ENCODE assay signal across 8 mouse cellular contexts in genomic region chr9:21786906-21787305, GRCm38 (mm10). TPM values are rescaled to one million over a fixed set of nuclear protein-coding genes. Genes with fewer than 3 reads are reported as not detected.
A peak's percentile ranks its signal among the peaks of the same experiment; 100 is the strongest.
DNase-seq lines count a peak whose midpoint lies in the region; ATAC-seq and TF ChIP-seq lines count a peak whose summit lies in the region.

No protein-coding gene starts in this region.

- TF ChIP-seq POLR2A in limb, embryonic 14.5 days (IDR thresholded peaks at IDR 0.05; ENCODE audit: borderline replicate concordance, extremely low read depth, insufficient read depth, insufficient read length): no peak

- no peak overlapping the region for H3K4me2 ChIP-seq in forebrain, postnatal 0 days (ENCODE audit: low read depth)
- no peak overlapping the region for H3K4me2 ChIP-seq in intestine, embryonic 14.5 days (ENCODE audit: low read length)
- no peak overlapping the region for H3K4me2 ChIP-seq in limb, embryonic 14.5 days (replicated peaks; ENCODE audit: low read depth, low read length, severe bottlenecking)

- no peaks in the 10 kb centered on the region for H3K4me1 ChIP-seq in forebrain, postnatal 0 days (ENCODE audit: insufficient read depth)
- H3K4me1 ChIP-seq in intestine, embryonic 14.5 days (replicated peaks; ENCODE audit: control insufficient read depth, insufficient read depth, low read length): peaks cover 8% of the 10 kb centered on the region
- peaks cover 8% of the 10 kb centered on the region; the same call in 1 of the 2 replicates for H3K4me1 ChIP-seq in limb, embryonic 14.5 days (ENCODE audit: control insufficient read depth, insufficient read depth, low read length)

- no peaks in the 10 kb centered on the region for H3K9me3 ChIP-seq in forebrain, postnatal 0 days (ENCODE audit: low read length)
- no peaks in the 10 kb centered on the region for H3K9me3 ChIP-seq in intestine, embryonic 14.5 days (ENCODE audit: control insufficient read depth, low read length)
- no peaks in the 10 kb centered on the region for H3K9me3 ChIP-seq in limb, embryonic 14.5 days (ENCODE audit: control insufficient read depth, low read length)

- no peak overlapping the region for H3K9ac ChIP-seq in forebrain, postnatal 0 days
- no peak overlapping the region for H3K9ac ChIP-seq in intestine, embryonic 14.5 days (ENCODE audit: low read length)
- no peak overlapping the region for H3K9ac ChIP-seq in limb, embryonic 14.5 days (ENCODE audit: low read depth, low read length, severe bottlenecking)

- ATAC-seq in forebrain, postnatal 0 days: peak; percentile 86
- ATAC-seq in intestine, embryonic 14.5 days (replicated peaks; ENCODE audit: low FRiP score, low TSS enrichment, low read depth): peak; percentile 61; the same call in 1 of the 2 replicates
- peak; percentile 47; the same call in 1 of the 2 replicates for ATAC-seq in limb, embryonic 14.5 days (ENCODE audit: low FRiP score, low read depth)

- H3K27me3 ChIP-seq in forebrain, postnatal 0 days (ENCODE audit: insufficient read depth, low read length): no peaks in the 10 kb centered on the region
- H3K27me3 ChIP-seq in intestine, embryonic 14.5 days (replicated peaks; ENCODE audit: control insufficient read depth, insufficient read depth, low read length): no peaks in the 10 kb centered on the region
- no peaks in the 10 kb centered on the region for H3K27me3 ChIP-seq in limb, embryonic 14.5 days (ENCODE audit: control insufficient read depth, insufficient read depth, low read length)

- H3K36me3 ChIP-seq in forebrain, postnatal 0 days (ENCODE audit: insufficient read depth): no peaks in the 10 kb centered on the region
- H3K36me3 ChIP-seq in intestine, embryonic 14.5 days (ENCODE audit: control insufficient read depth, insufficient read depth, low read length): peaks cover 71% of the 10 kb centered on the region
- H3K36me3 ChIP-seq in limb, embryonic 14.5 days (ENCODE audit: control insufficient read depth, insufficient read depth, low read length): peaks cover 86% of the 10 kb centered on the region

- no peak overlapping the region for H3K4me3 ChIP-seq in forebrain, postnatal 0 days (ENCODE audit: low read depth, low read length)
- H3K4me3 ChIP-seq in intestine, embryonic 14.5 days (ENCODE audit: low read depth, low read length): no peak overlapping the region
- H3K4me3 ChIP-seq in limb, embryonic 14.5 days (replicated peaks; ENCODE audit: low read length): no peak overlapping the region

- DNase-seq in urinary bladder, adult 2 months (ENCODE audit: low spot score): peak; percentile 45
- no peak for DNase-seq in urinary bladder, postnatal 10 days (ENCODE audit: low spot score)
- peak; percentile 76 to 78 for DNase-seq in cerebellum, adult 18-20 months
- peak; percentile 63 for DNase-seq in forebrain, postnatal 0 days
- DNase-seq in intestine, embryonic 14.5 days (ENCODE audit: low spot score): peak; percentile 78
- DNase-seq in limb, embryonic 14.5 days (ENCODE audit: low spot score): no peak
- peak; percentile 70 for DNase-seq in neural tube, embryonic 10.5 days (ENCODE audit: extremely low spot score, low spot score)
- peak; percentile 86 for DNase-seq in thymus, postnatal 4 days

- 8% methylated on average over 6 of the region's 6 CpGs for WGBS in forebrain, postnatal 0 days
- WGBS in intestine, embryonic 14.5 days: 13% methylated on average over 6 of the region's 6 CpGs
- 11% methylated on average over 6 of the region's 6 CpGs for WGBS in limb, embryonic 14.5 days

- H3K27ac ChIP-seq in forebrain, postnatal 0 days (ENCODE audit: low read depth, low read length): no peak overlapping the region
- no peak overlapping the region for H3K27ac ChIP-seq in intestine, embryonic 14.5 days (ENCODE audit: low read depth)
- 0 out of 2 replicates have a peak overlapping the region, but pooled peaks have one; percentile 33 for H3K27ac ChIP-seq in limb, embryonic 14.5 days (replicated peaks; ENCODE audit: low read depth, low read length)

- TF ChIP-seq CTCF in forebrain, postnatal 0 days (IDR thresholded peaks at IDR 0.05; ENCODE audit: low read depth): peak; percentile 74

RNA-seq across cellular contexts. Expression of gene Kank2, which starts 11.6 kb away (rescaled TPM):
- 44.6 and 77.0 TPM in 2 replicates for polyA plus RNA-seq in urinary bladder, adult 2 months (2012; rRNA removed)
- 8.5 and 12.4 TPM in 2 replicates for total RNA-seq in forebrain, postnatal 0 days (2014; rRNA removed)
- polyA plus RNA-seq in forebrain, postnatal 0 days (2015; fragmentation: Nextera tagmentation; extraction: Ambion mirVana): 2.2 and 2.3 TPM in 2 replicates
- 9.5 and 9.6 TPM in 2 replicates for polyA plus RNA-seq in intestine, embryonic 14.5 days (2014; fragmentation: Nextera tagmentation; extraction: Ambion mirVana)
- polyA plus RNA-seq in limb, embryonic 14.5 days (2012; rRNA removed): 38.6 and 49.6 TPM in 2 replicates
- polyA plus RNA-seq in limb, embryonic 14.5 days (2014; fragmentation: Nextera tagmentation; extraction: Ambion mirVana): 13.1 and 15.0 TPM in 2 replicates

RNA-seq across cellular contexts. Expression of gene Spc24, which starts 26.8 kb away (rescaled TPM):
- polyA plus RNA-seq in urinary bladder, adult 2 months (2012; rRNA removed): 2.4 and 3.0 TPM in 2 replicates
- total RNA-seq in forebrain, postnatal 0 days (2014; rRNA removed): 7.7 and 8.2 TPM in 2 replicates
- polyA plus RNA-seq in forebrain, postnatal 0 days (2015; fragmentation: Nextera tagmentation; extraction: Ambion mirVana): 13.5 and 14.3 TPM in 2 replicates
- polyA plus RNA-seq in intestine, embryonic 14.5 days (2014; fragmentation: Nextera tagmentation; extraction: Ambion mirVana): 127 and 135 TPM in 2 replicates
- polyA plus RNA-seq in limb, embryonic 14.5 days (2012; rRNA removed): 64.8 and 68.8 TPM in 2 replicates
- 84.3 and 92.5 TPM in 2 replicates for polyA plus RNA-seq in limb, embryonic 14.5 days (2014; fragmentation: Nextera tagmentation; extraction: Ambion mirVana)

RNA-seq across cellular contexts. Expression of gene Angptl8, which starts 48.4 kb away (rescaled TPM):
- polyA plus RNA-seq in urinary bladder, adult 2 months (2012; rRNA removed): 1.2 and 2.0 TPM in 2 replicates
- total RNA-seq in forebrain, postnatal 0 days (2014; rRNA removed): not detected in 2 replicates
- 0.18 TPM in 1 of 2 replicates, not detected in the other for polyA plus RNA-seq in forebrain, postnatal 0 days (2015; fragmentation: Nextera tagmentation; extraction: Ambion mirVana)
- polyA plus RNA-seq in intestine, embryonic 14.5 days (2014; fragmentation: Nextera tagmentation; extraction: Ambion mirVana): 4.0 and 4.3 TPM in 2 replicates
- 0.17 TPM in 1 of 2 replicates, not detected in the other for polyA plus RNA-seq in limb, embryonic 14.5 days (2012; rRNA removed)
- polyA plus RNA-seq in limb, embryonic 14.5 days (2014; fragmentation: Nextera tagmentation; extraction: Ambion mirVana): 0.44 and 1.1 TPM in 2 replicates

Comparison
In these comparisons a context has a peak if more than half of its experiments do, and no peak if none do; other contexts are left out.
1. DNase-seq: peak in urinary bladder, adult 2 months (single experiment), cerebellum, adult 18-20 months (2 of 2), forebrain, postnatal 0 days (single experiment), intestine, embryonic 14.5 days (single experiment), neural tube, embryonic 10.5 days (single experiment) and thymus, postnatal 4 days (single experiment); none in urinary bladder, postnatal 10 days (single experiment) and limb, embryonic 14.5 days (single experiment).
2. Peak in every context shown above with its lines, with median percentiles within 50 percentile points of each other: ATAC-seq.